Mouse (Mus musculus) gastrocnemius, adult 2 months (tissue): Measurements from ENCODE around the gene Ap3b2. TPM values are rescaled to one million over a fixed set of nuclear protein-coding genes. Genes with fewer than 3 reads are reported as not detected.
"Not testable (repeated sequence)": the region's sequence is repeated elsewhere in the genome, so short reads cannot be mapped to it uniquely, and the experiment has no call there.

Source experiments
- DNase-seq: peaks from one replicate; pipeline ENCODE4 v3.0.0; 2022
- H3K27ac ChIP-seq: fragments of 200-600 bp; 2 replicates; pipeline ENCODE4 v1.8.1; 2022; ENCODE audit warnings: mild to moderate bottlenecking
- H3K4me3 ChIP-seq: fragments of 200-600 bp; 2 replicates; pipeline ENCODE4 v1.8.1; 2022; ENCODE audit warnings: mild to moderate bottlenecking, moderate library complexity
- CTCF ChIP-seq: fragments of 200-600 bp; IDR thresholded peaks from 2 replicates; pipeline ENCODE4 v1.8.1; 2022; ENCODE audit warnings: antibody characterized with exemption, mild to moderate bottlenecking, moderate library complexity
- intact Hi-C: fragments of 180-260 bp; cut with DNase I; formaldehyde crosslinking; loops from one replicate; pipeline ENCODE4 v1.15.1; 2025
- total RNA-seq, 2 experiments: library from RNA; stranded (reverse); gene quantifications; 2 replicates each; pipeline ENCODE4 v1.2.3; 2021

Ap3b2 gene
- total RNA-seq, 2 experiments from 2014 or later = 0.20 TPM

DNA sequence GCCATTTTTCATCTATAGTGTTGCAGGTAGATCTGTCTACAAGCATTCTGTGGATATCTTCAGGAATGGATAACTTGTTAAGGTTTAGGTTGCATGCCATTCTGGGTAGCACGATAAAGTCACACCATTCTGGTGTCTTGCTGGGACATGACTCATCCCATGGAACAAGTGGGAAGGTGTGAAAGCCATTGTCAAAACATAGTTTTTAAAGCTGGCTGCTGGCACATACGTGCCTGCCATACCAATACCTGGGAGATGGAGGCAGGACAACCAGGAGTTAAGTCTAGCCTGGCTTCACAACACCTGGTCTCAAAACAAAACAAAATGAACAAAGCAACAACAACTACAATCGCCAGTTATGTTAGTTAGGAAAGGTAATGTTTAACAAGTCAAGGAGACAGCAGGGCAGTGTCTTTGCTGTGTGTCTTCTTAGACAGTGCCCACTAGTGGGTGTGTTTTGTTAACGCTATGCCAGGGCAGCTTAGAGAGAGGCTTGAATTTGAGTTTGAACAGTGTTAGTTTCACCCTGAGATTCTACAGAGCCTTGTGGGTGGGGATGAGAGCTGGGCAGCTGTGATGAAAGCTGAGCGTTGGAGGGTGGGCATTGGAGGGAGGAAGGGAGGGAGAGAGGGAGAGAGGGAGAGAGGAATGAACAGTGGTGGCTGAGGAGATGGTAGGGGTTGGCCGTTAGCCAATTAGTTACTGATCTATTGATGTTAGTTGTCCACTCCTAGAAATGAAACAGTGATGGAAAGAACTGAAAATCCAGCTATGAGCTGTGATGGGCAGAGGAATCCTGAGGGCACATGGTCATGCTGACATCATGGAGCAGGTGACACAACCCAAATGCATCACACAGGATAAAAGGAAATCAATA is 22.7 kb upstream of the Ap3b2 start:
- intact Hi-C loops = no loop called here
- DNase-seq = no peak
- no peak for TF ChIP-seq CTCF
- Histone ChIP-seq H3K4me3 (no peak overlapping the region), H3K27ac (no peak overlapping the region)

GRCm38 (mm10) chr7:81514906-81515590 is 21.3 kb upstream of the Ap3b2 start:
- intact Hi-C loops = no loop called here
- Histone ChIP-seq H3K4me3 (no peak overlapping the region), H3K27ac (no peak overlapping the region)
- TF ChIP-seq CTCF = no peak
- no peak for DNase-seq

- intact Hi-C loops = no loop called here
- TF ChIP-seq CTCF = no peak
- no peak overlapping the region for H3K4me3 ChIP-seq
- DNase-seq = no peak
- H3K27ac ChIP-seq = no peak overlapping the region
These were observed 7.3 kb upstream of the Ap3b2 start for GRCm38 (mm10) chr7:81501050-81501449.

DNA sequence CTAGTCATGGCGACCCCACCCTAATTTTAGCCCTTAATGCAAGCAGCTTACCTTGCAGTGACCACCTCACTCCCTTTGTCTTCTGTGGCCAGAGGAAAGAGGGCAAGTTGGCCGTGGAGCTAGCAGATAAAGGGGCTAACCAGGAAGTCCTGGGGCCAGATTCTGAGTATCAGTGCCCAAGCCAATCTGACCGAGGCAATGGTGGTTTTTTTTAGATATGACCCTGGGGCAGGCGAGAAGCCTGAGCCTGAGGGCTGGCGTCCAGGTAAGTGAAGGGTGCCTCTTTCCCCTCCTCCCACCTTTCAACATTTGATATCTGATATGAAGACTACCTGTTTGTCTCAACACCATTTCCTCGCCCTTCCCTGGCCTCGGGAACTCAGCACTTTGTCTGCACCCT is 4.5 kb upstream of the Ap3b2 start, which contains the start of gene BC048679:
Gene BC048679 (minus strand): TSS at position 101 of the 400 bp plus-strand sequence.
- Histone ChIP-seq H3K4me3 (no peak within 1 kb of the TSS), H3K27ac (no peak within 1 kb of the TSS)
- no peak for TF ChIP-seq CTCF
- intact Hi-C loops = no loop called here
- no peak for DNase-seq

- intact Hi-C loops = no loop called here
- no peak for TF ChIP-seq CTCF
- no peak overlapping the region for H3K27ac ChIP-seq
- no peak for DNase-seq
- H3K4me3 ChIP-seq = no peak overlapping the region
These were observed 3.4 kb upstream of the Ap3b2 start for GRCm38 (mm10) chr7:81497171-81497570.

DNA sequence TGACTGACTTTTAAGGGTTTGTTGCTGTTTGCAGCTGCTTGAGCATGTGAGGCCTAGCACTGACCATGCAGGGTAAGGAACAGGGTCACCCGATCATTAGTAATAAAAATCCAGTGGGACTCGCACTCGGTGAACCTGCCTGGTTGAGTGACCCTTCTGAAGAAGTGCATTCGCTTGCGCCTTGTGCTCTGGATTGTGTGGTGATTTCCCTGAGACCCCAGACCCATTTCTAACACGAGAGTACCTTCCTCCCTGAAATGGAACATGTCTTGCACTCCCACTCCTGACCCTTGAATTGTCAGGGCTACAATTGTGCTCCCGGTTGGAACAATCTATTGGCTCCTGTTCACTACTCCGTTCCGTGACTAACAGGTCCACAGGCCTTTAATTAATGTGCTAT is 1.1 kb downstream of the Ap3b2 start:
- H3K4me3 ChIP-seq = peak overlapping the region; percentile 70
- no peak overlapping the region for H3K27ac ChIP-seq
- TF ChIP-seq CTCF = no peak
- no peak for DNase-seq
- intact Hi-C loops = loop anchor here (2.0 kb wide), 1 partner anchor 38 kb away; the partner anchor contains the start of gene Cpeb1

DNA sequence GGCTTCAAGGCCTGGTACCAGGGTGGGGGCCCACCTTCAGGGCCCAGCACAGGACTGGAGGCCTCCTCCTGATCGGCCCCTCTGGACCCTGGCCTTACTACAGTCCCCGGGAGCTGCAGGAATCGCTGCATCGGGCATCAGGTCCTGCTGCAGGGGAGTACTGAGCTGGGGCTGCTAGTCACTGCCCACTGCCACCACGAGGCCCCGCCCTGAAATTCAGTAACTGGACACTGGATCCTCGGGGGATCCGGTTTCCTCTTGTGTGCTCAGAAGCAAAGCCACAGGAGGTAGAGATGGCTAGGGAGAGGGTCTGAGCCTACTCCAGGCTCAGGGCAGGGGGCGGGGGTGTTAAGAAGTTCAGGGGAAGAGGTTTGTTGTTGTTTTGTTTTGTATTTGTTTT is 4.1 kb downstream of the Ap3b2 start:
- no peak for DNase-seq
- no peak overlapping the region for H3K27ac ChIP-seq
- intact Hi-C loops = no loop called here

DNA sequence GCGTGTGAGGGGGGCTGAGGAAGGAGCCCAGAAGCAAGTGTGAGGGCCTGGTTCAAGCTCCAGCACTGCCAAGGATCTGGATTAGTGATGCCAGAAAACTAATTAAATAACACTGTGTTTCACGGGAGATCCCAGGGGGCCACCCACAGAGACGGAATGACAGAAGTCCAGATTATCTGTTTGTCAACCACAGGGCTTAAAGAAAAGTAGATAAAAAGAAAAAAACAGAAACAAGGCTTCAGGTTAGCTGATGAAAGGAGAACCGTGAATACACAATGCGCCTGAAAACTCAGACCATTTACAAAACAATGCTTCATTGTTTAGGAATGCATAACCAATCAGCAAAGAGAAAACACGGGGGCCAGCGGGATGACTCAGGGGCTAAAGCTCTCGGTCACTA is 12.9 kb downstream of the Ap3b2 start:
- intact Hi-C loops = no loop called here
- no peak for DNase-seq
- TF ChIP-seq CTCF = no peak
- Histone ChIP-seq H3K27ac (no peak overlapping the region), H3K4me3 (no peak overlapping the region)

More for the DNA sequence above, 4.1 kb downstream of the Ap3b2 start:
- TF ChIP-seq CTCF = no peak
- H3K4me3 ChIP-seq = no peak overlapping the region

DNA sequence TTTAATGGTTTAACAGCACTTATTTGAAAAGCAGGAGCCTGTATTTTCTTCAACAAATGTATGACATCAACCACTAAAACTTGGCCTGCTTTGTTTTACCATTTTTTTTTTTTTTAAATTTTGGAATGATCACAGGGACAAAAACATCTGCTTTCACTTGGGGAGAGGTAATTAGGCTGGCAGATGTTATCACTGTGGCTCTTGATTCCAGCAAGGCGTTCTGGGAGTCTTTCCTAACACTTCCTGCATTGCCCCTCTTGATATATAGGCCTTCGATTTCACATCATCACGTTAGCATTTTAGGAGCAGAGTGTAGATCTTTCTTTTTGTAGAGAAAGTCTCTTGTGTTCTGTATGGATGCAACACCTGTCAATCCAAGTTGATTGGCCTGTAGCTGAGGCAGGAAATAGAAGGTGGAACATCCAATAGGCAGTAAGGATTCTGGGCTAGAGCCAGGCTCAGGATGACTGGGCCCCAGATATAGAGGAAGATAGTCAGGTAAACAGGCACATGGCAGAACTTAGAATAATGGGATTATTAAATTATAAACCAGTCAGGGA is 14.1 kb downstream of the Ap3b2 start:
- no peak for DNase-seq
- no peak overlapping the region for H3K4me3 ChIP-seq
- peak overlapping the region; percentile 20; the same call in 1 of the 2 replicates for H3K27ac ChIP-seq
- no peak for TF ChIP-seq CTCF
- intact Hi-C loops = no loop called here

- DNase-seq, H3K4me3 ChIP-seq, intact Hi-C loops, H3K27ac ChIP-seq: not testable (repeated sequence)
These were observed 15.5 kb downstream of the Ap3b2 start for GRCm38 (mm10) chr7:81478261-81478660.

DNA sequence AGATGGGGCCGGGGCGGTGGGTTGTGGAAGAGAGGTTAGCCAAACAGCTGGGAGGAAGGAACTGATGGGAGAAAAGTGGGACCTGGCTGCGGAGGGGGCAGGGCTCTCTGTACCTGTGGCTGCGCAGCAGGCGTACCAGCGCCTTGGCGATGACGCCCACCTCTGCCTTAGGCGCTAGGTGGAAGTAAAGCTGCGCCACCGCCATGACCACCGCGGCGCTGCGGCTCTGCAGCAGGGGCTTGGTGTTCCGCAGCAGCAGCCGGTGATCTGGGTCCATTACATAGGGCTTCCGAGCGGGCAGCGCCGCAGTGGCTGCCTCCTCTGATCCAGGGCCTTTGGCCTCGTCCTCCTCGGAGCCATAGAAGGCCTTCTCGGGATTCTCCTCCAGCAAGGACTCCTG is 16.9 kb downstream of the Ap3b2 start:
- Histone ChIP-seq H3K4me3 (no peak overlapping the region), H3K27ac (no peak overlapping the region)
- DNase-seq = no peak
- intact Hi-C loops = no loop called here
- TF ChIP-seq CTCF = no peak

DNA sequence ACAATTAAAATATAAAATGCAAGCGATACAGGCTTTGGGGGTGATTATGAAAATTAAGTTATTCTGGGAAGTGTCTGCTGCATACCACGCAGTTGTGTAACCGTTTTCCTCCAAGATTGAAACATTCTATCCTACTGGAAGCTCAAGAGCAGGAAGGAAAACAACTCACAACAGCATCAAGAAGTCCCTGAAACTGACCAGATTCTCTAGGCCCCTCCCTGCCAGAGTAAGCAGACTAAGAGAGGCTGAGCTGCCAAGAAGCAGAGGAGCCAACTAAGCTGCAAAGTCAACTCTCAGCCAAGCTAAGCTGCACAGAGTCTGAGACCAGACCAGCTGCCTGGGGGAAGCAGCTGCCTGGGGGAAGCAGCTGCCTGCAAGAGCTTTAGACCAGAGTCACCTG is 18.5 kb downstream of the Ap3b2 start:
- intact Hi-C loops = no loop called here
- no peak overlapping the region for H3K4me3 ChIP-seq
- DNase-seq = no peak
- no peak for TF ChIP-seq CTCF
- H3K27ac ChIP-seq = no peak overlapping the region

DNA sequence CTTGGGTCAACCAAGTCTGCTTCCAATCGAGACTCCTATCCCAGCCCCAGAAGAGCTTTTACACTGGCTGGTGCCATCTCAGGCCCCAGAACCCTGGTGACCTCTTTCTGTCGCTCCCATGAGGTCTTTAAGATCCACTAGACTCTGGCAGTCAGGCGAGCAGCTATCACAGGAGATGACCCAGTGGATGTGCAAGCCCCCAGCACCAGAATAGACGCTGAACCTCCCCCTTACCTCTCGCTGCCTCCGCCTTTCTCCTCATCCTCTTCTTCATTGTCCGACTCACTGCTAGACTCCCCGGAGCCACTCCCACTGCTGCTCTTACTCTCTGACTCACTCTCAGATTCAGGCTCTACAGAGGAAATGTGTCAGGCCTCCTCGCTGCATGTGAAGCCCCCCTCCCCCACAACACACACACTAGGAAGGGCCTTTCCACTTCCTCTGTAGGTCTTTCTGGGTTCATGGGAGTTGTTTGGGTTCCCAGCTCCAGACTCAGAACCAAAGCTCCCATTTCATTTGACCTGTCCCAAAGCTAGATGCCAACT is 28.7 kb downstream of the Ap3b2 start:
- Histone ChIP-seq H3K27ac (no peak overlapping the region), H3K4me3 (no peak overlapping the region)
- intact Hi-C loops = no loop called here
- no peak for DNase-seq
- TF ChIP-seq CTCF = no peak
